Mouse (Mus musculus): ENCODE results near the gene Prkaca.

Prkaca gene

GRCm38 (mm10) chr8:83972150-83973120 lies at the start of gene Prkaca:
TSS of gene Prkaca (plus strand) at chr8:83972993.
- peak; percentile 99 for DNase-seq (ENCODE audit: low spot score)

- DNase-seq (ENCODE audit: low spot score): no peak
These were observed 48.2 kb upstream of the Prkaca start for GRCm38 (mm10) chr8:83924585-83924984.

GRCm38 (mm10) chr8:83926266-83926665 lies 46.5 kb upstream of the Prkaca start:
- peak; percentile 84 for DNase-seq (ENCODE audit: low spot score)

- DNase-seq (ENCODE audit: low spot score): no peak
These were observed 38.6 kb upstream of the Prkaca start for GRCm38 (mm10) chr8:83934222-83934621.

- no peak for DNase-seq (ENCODE audit: low spot score)
These were observed 37.8 kb upstream of the Prkaca start for GRCm38 (mm10) chr8:83934994-83935393.

GRCm38 (mm10) chr8:83935435-83935834 lies 37.4 kb upstream of the Prkaca start:
- DNase-seq (ENCODE audit: low spot score): no peak

GRCm38 (mm10) chr8:83937645-83938044 lies 35.1 kb upstream of the Prkaca start:
- no peak for DNase-seq (ENCODE audit: low spot score)

GRCm38 (mm10) chr8:83938330-83938729 lies 34.5 kb upstream of the Prkaca start:
- no peak for DNase-seq (ENCODE audit: low spot score)

GRCm38 (mm10) chr8:83941066-83941677 lies 31.6 kb upstream of the Prkaca start:
- DNase-seq (ENCODE audit: low spot score): no peak

- DNase-seq (ENCODE audit: low spot score): no peak
These were observed 30.3 kb upstream of the Prkaca start for GRCm38 (mm10) chr8:83942446-83942845.

- DNase-seq (ENCODE audit: low spot score): no peak
These were observed 27.3 kb upstream of the Prkaca start for GRCm38 (mm10) chr8:83945540-83945939.

GRCm38 (mm10) chr8:83954749-83955105 lies 18.1 kb upstream of the Prkaca start:
- no peak for DNase-seq (ENCODE audit: low spot score)

- peak; percentile 99 for DNase-seq (ENCODE audit: low spot score)
These were observed 17.5 kb upstream of the Prkaca start, which contains the start of the genes Gm10644 and Asf1b for GRCm38 (mm10) chr8:83955106-83955957. TSS of gene Gm10644 (minus strand) at chr8:83955205. TSS of gene Asf1b (plus strand) at chr8:83955507.

GRCm38 (mm10) chr8:83955958-83956218 lies 16.9 kb upstream of the Prkaca start:
- no peak for DNase-seq (ENCODE audit: low spot score)

GRCm38 (mm10) chr8:83956789-83957188 lies 16.0 kb upstream of the Prkaca start:
- DNase-seq (ENCODE audit: low spot score): no peak

GRCm38 (mm10) chr8:83964015-83964765 lies 8.6 kb upstream of the Prkaca start:
- DNase-seq (ENCODE audit: low spot score): peak; percentile 53

- no peak for DNase-seq (ENCODE audit: low spot score)
These were observed 5.1 kb upstream of the Prkaca start for GRCm38 (mm10) chr8:83967701-83968100.

- DNase-seq (ENCODE audit: low spot score): no peak
These were observed 1.7 kb upstream of the Prkaca start for GRCm38 (mm10) chr8:83971121-83971520.

- no peak for DNase-seq (ENCODE audit: low spot score)
These were observed 1.1 kb upstream of the Prkaca start for GRCm38 (mm10) chr8:83971661-83972060.

GRCm38 (mm10) chr8:83973161-83974031 lies 603 bp downstream of the Prkaca start:
- no peak for DNase-seq (ENCODE audit: low spot score)

GRCm38 (mm10) chr8:83974521-83974920 lies 1.7 kb downstream of the Prkaca start:
- DNase-seq (ENCODE audit: low spot score): no peak
